Mouse (Mus musculus) brain, embryonic 14.5 days (tissue): ENCODE measurements around the gene Agrp.

Experiments
- CTCF ChIP-seq: fragments of 200-500 bp; IDR thresholded peaks from 2 replicates; pipeline ENCODE4 v1.5.1; 2012; ENCODE audit warnings: inconsistent platforms, mild to moderate bottlenecking, moderate library complexity, borderline replicate concordance; ENCODE audit not compliant: insufficient read depth, insufficient read length; ENCODE audit errors: extremely low read depth
- POLR2A ChIP-seq: fragments of 200-500 bp; IDR thresholded peaks from 2 replicates; pipeline ENCODE4 v1.6.1; 2012; ENCODE audit warnings: mild to moderate bottlenecking, inconsistent platforms, borderline replicate concordance; ENCODE audit not compliant: poor library complexity, insufficient read depth, insufficient read length, severe bottlenecking; ENCODE audit errors: extremely low read depth

- TF ChIP-seq POLR2A (no peak), CTCF (no peak)
These were observed 85.2 kb downstream of the Agrp start for GRCm38 (mm10) chr8:105552032-105552431.
